In the genomic region with DNA sequence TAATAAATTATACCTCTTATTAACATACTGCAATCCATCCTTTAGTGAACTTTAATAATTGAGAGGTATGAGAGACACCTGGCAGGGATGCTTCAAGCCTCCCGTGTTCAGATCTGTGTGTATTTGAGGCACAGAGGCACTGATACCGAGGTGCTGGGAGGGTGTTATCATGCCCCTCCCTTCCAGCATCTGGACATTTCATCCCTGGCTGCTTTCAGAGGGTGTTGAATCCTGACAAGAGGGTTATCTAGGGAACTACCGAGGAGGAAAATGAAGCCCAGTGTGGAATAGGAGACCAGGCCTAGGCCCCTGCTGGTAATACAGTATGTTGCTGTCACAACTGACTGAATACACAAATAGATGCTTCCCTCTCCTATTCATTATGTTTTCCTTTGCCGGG, we compare ENCODE assay signal across 11 mouse cellular contexts.
A peak's percentile ranks its signal among the peaks of the same experiment; 100 is the strongest.
DNase-seq lines count a peak whose midpoint lies in the region; ATAC-seq lines count a peak whose summit lies in the region.
"Had no signal": no experiment of that assay in that cellular context is flagged by ENCODE, and none has a peak within 500 bp of the region (broad histone marks: within the 10 kb centered on the region; RNA-seq: fewer than 3 reads in every experiment).

No protein-coding gene starts in this region.

- no peak overlapping the region for H3K9ac ChIP-seq in neural tube, embryonic 11.5 days (ENCODE audit: low read length)
- H3K9ac ChIP-seq: limb, embryonic 13.5 days; lung, embryonic 14.5 days had no signal

- peak; percentile 76 for ATAC-seq in neural tube, embryonic 11.5 days (ENCODE audit: insufficient read depth, low FRiP score, low TSS enrichment)
- ATAC-seq in megakaryocyte, adult 5-6 weeks (ENCODE audit: poor library complexity, severe bottlenecking): no peak

- H3K4me3 ChIP-seq in neural tube, embryonic 11.5 days (ENCODE audit: low read depth, low read length): no peak overlapping the region
- H3K4me3 ChIP-seq: limb, embryonic 13.5 days had no signal

- H3K27me3 ChIP-seq in neural tube, embryonic 11.5 days (ENCODE audit: control insufficient read depth, insufficient read depth, low read length): no peaks in the 10 kb centered on the region
- H3K27me3 ChIP-seq: limb, embryonic 13.5 days had no signal

- WGBS in neural tube, embryonic 11.5 days: 43% methylated on average over 4 of the region's 4 CpGs

- 0 out of 2 replicates have a peak, but pooled peaks cover 3% of the 10 kb centered on the region for H3K4me1 ChIP-seq in neural tube, embryonic 11.5 days (ENCODE audit: control insufficient read depth, insufficient read depth, low read length)
- H3K4me1 ChIP-seq: limb, embryonic 13.5 days had no signal

- H3K36me3 ChIP-seq in neural tube, embryonic 11.5 days (ENCODE audit: control insufficient read depth, insufficient read depth, low read length): no peaks in the 10 kb centered on the region
- H3K36me3 ChIP-seq: limb, embryonic 13.5 days had no signal

- H3K4me2 ChIP-seq in neural tube, embryonic 11.5 days (ENCODE audit: low read depth): no peak overlapping the region
- H3K4me2 ChIP-seq: limb, embryonic 13.5 days; lung, embryonic 14.5 days had no signal

- peak; percentile 25 for DNase-seq in cerebellum, adult 11-12 months
- DNase-seq in cerebellum, adult 11 months: no peak
- no peak for DNase-seq in neural tube, embryonic 11.5 days (ENCODE audit: low spot score)
- DNase-seq in neural tube, embryonic 10.5 days (ENCODE audit: extremely low spot score, low spot score): no peak
- DNase-seq in mesoderm, embryonic 11.5 days (ENCODE audit: low read depth, low spot score): peak; percentile 26
- no peak for DNase-seq in thymus, postnatal 25 days
- DNase-seq in adrenal gland, postnatal 14 days: no peak
- DNase-seq: kidney, adult 11 months; lung, embryonic 14.5 days had no signal

- H3K27ac ChIP-seq in neural tube, embryonic 11.5 days (ENCODE audit: low read depth, low read length): peak overlapping the region; percentile 53; the same call in 1 of the 2 replicates
- H3K27ac ChIP-seq: limb, embryonic 13.5 days had no signal

- no peaks in the 10 kb centered on the region for H3K9me3 ChIP-seq in neural tube, embryonic 11.5 days (ENCODE audit: control insufficient read depth, low read length)
- H3K9me3 ChIP-seq: limb, embryonic 13.5 days had no signal

Comparison
In these comparisons a context has a peak if more than half of its experiments do, and no peak if none do; other contexts are left out.
1. DNase-seq: peak in cerebellum, adult 11-12 months (single experiment) and mesoderm, embryonic 11.5 days (single experiment); none in cerebellum, adult 11 months (single experiment), neural tube, embryonic 11.5 days (single experiment), neural tube, embryonic 10.5 days (single experiment), thymus, postnatal 25 days (single experiment) and adrenal gland, postnatal 14 days (single experiment).